Mouse (Mus musculus): ENCODE data around the gene Dennd2c.
"Not testable (repeated sequence)": the region's sequence is repeated elsewhere in the genome, so short reads cannot be mapped to it uniquely, and the experiment has no call there.

The Dennd2c gene

GRCm38 (mm10) chr3:103159232-103159900 is 57.0 kb downstream of the Dennd2c start:
- CTCF ChIA-PET = no interaction called here

DNA sequence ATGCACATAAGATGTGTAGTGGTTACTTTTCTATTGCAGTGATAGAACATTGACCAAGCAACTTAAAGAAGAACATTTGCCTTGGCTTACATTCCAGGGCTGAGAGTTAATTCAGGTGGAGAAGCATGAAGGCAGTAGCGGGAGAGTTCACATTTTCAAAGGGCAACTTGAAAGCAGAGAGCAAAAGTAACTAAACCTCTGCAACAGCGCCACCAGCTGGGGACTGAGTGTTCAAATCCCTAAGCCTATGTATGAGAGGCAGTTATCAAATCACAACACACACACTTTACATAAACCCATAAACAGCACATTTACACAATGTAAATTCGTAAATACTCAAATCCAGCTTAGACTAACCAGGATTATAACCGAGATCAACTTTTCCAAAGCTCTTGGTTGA is 67.4 kb downstream of the Dennd2c start:
- CTCF ChIA-PET = no interaction called here

GRCm38 (mm10) chr3:103171505-103172267 is 69.3 kb downstream of the Dennd2c start, which contains the start of gene Bcas2:
Gene Bcas2, plus strand, starts transcription at chr3:103171655.
- CTCF ChIA-PET = no interaction called here

- CTCF ChIA-PET = interaction anchor here (0.7 kb wide), 1 partner anchor 443 kb away, joined by 4 read pairs; no protein-coding TSS in a partner anchor
These were observed 70.2 kb downstream of the Dennd2c start for GRCm38 (mm10) chr3:103172615-103173014.

DNA sequence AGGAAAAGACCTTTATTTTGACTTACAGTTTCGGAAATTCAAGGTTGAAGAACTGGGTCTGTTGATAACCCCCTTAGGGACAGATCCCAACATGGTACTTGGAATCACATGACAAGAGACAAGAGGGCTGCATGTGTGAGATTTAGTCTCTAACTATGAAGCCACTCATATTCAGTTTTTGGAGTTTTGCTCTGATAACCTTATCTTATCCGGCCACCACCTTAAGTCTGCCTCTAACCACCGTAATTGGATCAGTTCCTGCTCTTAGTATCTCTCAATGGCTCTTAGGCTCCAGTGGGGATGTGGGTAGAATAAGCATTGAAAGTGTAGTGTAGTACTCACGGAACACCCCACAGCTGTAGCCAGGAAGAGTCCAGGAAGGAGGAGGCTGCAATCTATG is 74.3 kb downstream of the Dennd2c start:
- CTCF ChIA-PET = interaction anchor here (0.8 kb wide), 1 partner anchor 8 kb away, joined by 3 read pairs; no protein-coding TSS in a partner anchor

DNA sequence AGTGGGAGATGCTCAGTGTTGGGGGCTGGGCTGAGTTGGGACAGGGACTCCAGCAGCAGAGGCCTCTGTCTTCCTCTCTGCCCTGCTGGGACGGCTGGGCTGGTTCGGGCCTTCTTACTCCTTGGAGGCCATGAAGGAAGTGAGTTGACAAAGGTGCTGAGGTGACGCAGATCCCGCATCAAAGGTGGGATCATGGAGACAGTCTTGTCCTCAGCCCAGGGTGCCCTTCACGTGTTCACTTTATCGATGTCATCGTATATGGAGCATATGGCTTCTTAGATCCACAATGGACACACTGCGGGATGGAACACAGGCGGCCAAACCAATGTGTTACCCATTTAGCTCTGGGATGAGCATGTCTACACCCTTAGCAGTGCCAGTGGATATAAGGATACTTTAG is 77.1 kb downstream of the Dennd2c start:
- CTCF ChIA-PET = no interaction called here

- CTCF ChIA-PET = no interaction called here
These were observed 78.8 kb downstream of the Dennd2c start for GRCm38 (mm10) chr3:103181171-103181570.

DNA sequence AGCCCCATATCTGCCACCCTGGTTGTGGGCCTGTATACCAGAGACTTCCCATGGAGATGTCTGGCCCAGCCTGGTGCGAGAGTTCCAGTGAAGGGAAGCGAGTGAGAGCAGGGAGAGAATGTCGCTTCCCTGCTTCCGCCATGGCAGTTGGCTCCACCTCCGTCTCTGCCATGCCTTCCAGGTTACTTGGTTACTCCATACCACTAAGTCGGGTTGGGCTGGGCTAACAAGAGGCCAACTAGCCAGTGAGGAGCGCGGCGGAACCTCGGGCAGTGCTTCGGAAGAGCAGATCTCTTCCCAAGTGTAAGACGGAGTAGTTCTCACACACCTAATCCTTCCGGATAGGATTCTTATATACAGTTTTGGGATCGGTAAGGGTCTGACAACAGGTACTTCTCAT is 80.4 kb downstream of the Dennd2c start:
- CTCF ChIA-PET = no interaction called here

DNA sequence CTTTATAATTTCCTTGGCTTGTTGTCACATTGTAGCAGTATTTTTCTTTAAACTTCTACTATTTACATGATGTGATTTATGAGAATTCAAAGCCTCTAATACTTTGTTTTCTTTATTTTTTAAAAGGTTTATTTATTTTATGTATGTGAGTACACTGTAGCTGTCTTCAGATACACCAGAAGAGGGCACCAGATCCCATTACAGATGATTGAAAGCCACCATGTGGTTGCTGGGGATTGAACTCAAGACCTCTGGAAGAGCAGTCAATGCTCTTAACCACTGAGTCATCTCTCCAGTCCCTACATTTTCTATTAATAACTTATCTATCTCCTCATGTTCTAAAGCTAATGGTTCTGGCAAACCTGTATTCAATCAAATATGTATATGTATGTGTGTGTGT is 82.1 kb downstream of the Dennd2c start:
- CTCF ChIA-PET = interaction anchor here (0.6 to 0.7 kb wide), 2 partner anchors 8 to 135 kb away, joined by 3 to 4 read pairs; no protein-coding TSS in a partner anchor

GRCm38 (mm10) chr3:103188451-103188850 is 86.0 kb downstream of the Dennd2c start:
- CTCF ChIA-PET = no interaction called here

DNA sequence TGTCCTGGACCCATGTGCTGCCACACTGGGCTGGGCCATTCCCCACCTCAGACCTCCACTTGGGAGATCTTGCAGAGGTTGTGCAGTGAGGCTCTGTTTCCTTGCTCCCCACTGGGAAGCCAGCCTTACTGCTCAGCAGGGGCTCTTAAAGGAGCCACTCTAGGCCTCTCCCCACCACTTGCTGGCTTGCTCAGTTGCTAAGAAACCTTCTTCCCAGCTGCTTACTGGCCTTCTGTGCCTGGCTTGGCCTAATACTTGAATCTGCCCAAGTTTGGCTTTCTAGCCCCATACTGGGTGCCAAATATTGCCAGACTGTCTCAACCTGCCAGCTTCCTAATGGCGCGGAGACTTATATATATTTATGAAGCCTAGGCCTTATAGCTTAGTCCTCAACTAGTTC is 86.5 kb downstream of the Dennd2c start:
- CTCF ChIA-PET = no interaction called here

DNA sequence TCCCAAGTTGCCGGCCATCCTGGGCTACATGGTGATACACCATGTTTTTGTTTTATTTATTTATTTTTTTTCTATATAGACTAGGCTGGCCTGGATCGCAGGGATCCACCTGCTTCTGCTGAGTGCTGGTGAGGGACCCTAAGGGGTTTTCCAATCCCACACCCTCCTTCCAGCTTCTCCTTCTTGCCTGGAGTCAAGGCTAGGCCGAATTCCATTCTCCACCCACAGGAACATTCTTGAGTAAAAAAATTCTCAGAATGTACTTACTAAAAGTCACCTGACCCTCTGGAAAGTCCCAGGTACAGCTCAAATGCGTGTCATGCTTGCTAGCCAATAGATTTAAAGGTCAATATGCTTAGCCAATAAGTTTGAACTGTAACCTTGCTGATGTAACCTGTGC is 89.8 kb downstream of the Dennd2c start:
- CTCF ChIA-PET = no interaction called here

DNA sequence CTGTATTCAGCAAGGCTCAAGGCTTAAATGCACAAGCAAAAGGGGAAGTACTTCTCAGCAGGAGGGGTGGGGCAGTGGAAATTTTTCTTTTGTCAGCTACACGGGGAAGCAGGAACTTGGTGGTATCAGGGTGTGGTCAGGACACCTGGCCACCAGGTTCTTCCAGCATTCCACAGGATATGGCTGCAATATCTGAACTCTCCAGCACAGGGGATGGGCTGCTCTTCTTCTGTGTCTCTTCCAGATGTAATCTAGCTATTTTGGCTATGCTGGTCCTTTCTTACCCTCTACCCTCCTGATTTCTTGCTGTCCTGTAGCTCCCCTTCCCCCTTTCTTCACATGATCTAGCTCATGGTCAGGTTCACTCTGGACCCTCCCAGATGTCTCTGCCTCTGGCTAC is 90.8 kb downstream of the Dennd2c start:
- CTCF ChIA-PET = interaction anchor here (0.7 kb wide), 1 partner anchor 131 kb away, joined by 3 read pairs; no protein-coding TSS in a partner anchor

GRCm38 (mm10) chr3:103196320-103196823 is 94.0 kb downstream of the Dennd2c start:
- CTCF ChIA-PET = no interaction called here

DNA sequence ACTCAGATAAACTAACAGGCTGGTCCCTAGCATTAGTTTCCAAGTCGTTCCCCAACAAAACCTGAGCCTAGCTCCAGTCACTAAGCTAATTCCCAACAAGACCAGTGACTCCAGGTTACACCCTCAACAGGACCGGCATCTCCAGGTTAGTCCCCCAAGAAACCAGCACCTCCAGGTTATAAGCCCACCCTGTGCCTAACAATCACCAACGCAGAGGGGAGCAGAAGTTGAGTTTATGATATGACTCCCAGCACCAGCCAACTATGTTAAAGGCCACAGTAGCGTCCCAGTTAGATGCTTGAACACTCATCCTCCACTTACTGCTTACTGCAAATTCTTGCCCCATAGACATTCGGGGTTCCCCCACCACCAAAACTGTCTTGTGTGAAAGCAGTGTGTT is 97.0 kb downstream of the Dennd2c start:
- CTCF ChIA-PET = no interaction called here

DNA sequence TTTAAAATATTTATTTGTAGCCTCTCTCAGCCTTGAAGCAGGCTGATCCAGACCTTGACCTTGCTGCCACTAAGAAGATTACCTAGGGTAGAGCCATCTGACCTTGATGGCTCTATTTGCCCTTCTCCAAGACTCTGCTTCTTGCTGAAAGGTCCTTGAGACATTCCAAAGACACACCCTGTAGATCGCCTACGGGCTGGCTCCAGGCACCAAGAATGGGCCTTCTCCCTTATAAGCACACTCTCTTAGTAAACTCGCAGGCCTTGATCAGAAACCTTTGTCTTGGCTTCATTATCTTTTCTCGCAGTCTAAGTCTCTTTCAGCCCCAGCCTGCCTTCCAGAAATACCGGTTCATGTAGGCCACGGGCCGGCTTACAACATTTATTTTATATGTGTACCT is 98.7 kb downstream of the Dennd2c start:
- CTCF ChIA-PET = not testable (repeated sequence)

DNA sequence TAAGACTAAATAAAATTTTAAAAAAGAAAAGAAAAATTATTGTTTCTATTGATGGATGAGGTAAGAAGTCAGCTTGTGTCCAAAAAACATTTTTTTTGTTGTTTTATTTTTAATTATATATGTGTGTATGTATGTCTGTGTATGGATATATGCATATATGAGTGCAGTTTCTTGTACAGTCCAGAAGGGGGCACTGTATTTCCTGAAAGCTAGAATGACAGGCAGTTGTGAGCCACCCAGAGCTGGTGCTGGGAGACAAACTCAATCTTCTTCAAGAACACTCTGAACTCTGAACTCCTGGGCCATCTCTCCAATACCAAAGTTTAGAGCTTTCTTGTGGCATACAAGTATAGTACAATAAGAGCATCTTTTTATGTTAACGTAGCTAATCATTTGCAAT is 101.2 kb downstream of the Dennd2c start:
- CTCF ChIA-PET = interaction anchor here (0.6 kb wide), 1 partner anchor 43 kb away, joined by 5 read pairs; no protein-coding TSS in a partner anchor

DNA sequence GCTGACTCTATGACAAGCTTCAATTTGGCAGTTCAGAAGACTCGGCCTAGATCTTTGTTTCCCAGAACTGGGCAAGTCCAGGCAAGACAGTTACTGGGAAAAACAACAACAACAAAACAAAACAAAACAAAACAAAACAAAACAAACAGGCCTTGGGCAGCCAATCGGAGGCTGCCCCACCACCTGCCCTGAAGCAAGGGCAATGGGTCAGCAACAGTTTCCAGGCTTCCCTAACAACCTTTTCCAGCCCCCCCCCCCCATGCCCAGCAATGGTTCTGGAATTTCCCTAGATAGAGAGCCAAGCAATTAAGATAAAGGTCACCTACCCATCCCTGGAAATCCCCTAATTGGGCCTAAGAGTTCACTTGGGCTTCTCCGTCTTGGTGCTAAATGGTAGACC is 102.0 kb downstream of the Dennd2c start:
- CTCF ChIA-PET = no interaction called here

GRCm38 (mm10) chr3:103206393-103206792 is 104.0 kb downstream of the Dennd2c start:
- CTCF ChIA-PET = interaction anchor here (0.6 to 0.7 kb wide), 2 partner anchors 12 to 191 kb away, joined by 5 to 6 read pairs; no protein-coding TSS in a partner anchor

GRCm38 (mm10) chr3:103207749-103208148 is 105.3 kb downstream of the Dennd2c start:
- CTCF ChIA-PET = interaction anchor here (0.6 kb wide), 1 partner anchor 17 kb away, joined by 5 read pairs; no protein-coding TSS in a partner anchor

DNA sequence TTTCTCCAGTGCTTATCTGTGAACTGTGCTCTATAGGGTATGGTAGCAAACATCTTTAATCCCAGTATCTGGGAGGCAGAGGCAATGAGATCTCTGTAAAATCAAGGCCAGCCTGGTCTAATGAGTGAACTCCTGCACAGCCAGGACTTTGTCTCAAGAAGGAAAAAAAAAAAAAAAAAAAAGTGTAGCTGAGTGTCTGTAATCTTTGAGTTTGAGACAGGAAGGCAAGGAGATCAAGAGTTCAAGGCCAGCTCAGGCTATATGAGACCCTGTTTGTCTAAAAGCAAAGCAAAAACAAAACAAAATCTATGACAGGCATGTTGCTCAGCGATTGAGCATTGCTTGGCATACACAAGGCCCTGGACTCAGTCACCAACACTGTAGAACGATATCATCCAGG is 105.8 kb downstream of the Dennd2c start:
- CTCF ChIA-PET = interaction anchor here (0.6 kb wide), 1 partner anchor 27 kb away, joined by 3 read pairs; no protein-coding TSS in a partner anchor

GRCm38 (mm10) chr3:103211101-103211500 is 108.7 kb downstream of the Dennd2c start:
- CTCF ChIA-PET = no interaction called here

DNA sequence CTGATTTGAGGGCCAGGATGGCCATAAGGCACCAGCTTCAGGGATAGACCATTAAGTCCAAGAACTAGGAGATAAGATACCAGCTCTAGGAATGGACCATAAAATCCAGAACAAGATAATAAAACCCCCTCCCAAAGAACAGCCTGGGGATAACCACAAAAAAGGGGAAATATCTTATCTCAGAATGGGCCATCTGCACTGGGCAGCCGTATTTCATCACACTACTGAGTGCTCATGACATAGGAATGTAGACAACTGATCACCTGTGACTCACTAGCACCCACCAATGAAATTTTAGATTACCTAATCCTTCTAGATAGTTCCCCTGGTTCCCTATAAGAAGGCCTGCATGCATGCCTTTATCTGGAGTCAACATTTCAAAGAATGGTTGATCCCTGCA is 109.7 kb downstream of the Dennd2c start:
- CTCF ChIA-PET = no interaction called here
